Comparison of ENCODE assay signal across 17 mouse cellular contexts in the genomic region with DNA sequence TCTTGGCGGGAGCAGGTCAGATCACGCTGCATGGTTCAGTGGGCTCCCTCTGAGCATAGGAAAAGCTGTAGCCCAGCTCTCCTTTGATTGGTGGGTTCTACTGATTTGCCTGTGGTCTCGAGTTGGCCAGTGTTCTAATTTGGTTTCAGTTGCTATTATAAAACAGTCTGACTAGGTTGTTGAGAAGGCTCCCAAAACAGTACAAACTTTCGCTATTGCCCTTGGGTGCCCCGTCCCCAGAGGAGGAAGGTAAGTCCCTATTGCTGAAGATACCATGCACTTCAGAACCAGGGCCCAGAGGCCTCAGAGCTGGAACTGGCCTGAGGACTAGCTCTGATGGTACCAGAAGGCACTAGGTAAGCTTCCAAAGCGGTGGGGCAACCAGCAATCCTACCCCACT.
"Had no signal": no experiment of that assay in that cellular context is flagged by ENCODE, and none has a peak within 500 bp of the region (broad histone marks: within the 10 kb centered on the region; RNA-seq: fewer than 3 reads in every experiment).

No protein-coding gene starts in this region.

- H3K27me3 ChIP-seq: lung, embryonic 15.5 days; midbrain, embryonic 13.5 days; midbrain, embryonic 15.5 days; neural tube, embryonic 12.5 days; stomach, embryonic 15.5 days had no signal

- H3K27ac ChIP-seq: lung, embryonic 15.5 days; macrophage; midbrain, embryonic 13.5 days; midbrain, embryonic 15.5 days; neural tube, embryonic 12.5 days; stomach, embryonic 15.5 days; stomach, postnatal 0 days had no signal

- H3K9me3 ChIP-seq: lung, embryonic 15.5 days; megakaryocyte, embryonic 14.5 days; midbrain, embryonic 13.5 days; midbrain, embryonic 15.5 days; neural tube, embryonic 12.5 days; stomach, embryonic 15.5 days had no signal

- H3K4me1 ChIP-seq: megakaryocyte, embryonic 14.5 days; midbrain, embryonic 15.5 days; neural tube, embryonic 12.5 days had no signal

- DNase-seq: lung, adult 2 months; lung, postnatal 14 days; lung, postnatal 36 days; right cerebral cortex, postnatal 14 days; thymus, adult 2 months; thymus, postnatal 25 days; thymus, postnatal 4 days had no signal

- H3K4me2 ChIP-seq: lung, embryonic 15.5 days; midbrain, embryonic 11.5 days; midbrain, embryonic 13.5 days; midbrain, embryonic 15.5 days; neural tube, embryonic 12.5 days; stomach, embryonic 15.5 days had no signal

- H3K4me3 ChIP-seq: lung, embryonic 15.5 days; megakaryocyte, embryonic 14.5 days; midbrain, embryonic 13.5 days; midbrain, embryonic 15.5 days; neural tube, embryonic 12.5 days; stomach, embryonic 15.5 days had no signal

- H3K36me3 ChIP-seq: lung, embryonic 15.5 days; midbrain, embryonic 13.5 days; midbrain, embryonic 15.5 days; neural tube, embryonic 12.5 days; stomach, embryonic 15.5 days had no signal

- ATAC-seq: lung, postnatal 0 days; midbrain, embryonic 13.5 days; midbrain, embryonic 15.5 days had no signal

- H3K9ac ChIP-seq: lung, embryonic 15.5 days; midbrain, embryonic 13.5 days; midbrain, embryonic 15.5 days; neural tube, embryonic 12.5 days; stomach, embryonic 15.5 days had no signal
